Mouse (Mus musculus): ENCODE results near the gene Zfyve9.
"Not testable (repeated sequence)": the region's sequence is repeated elsewhere in the genome, so short reads cannot be mapped to it uniquely, and the experiment has no call there.

GRCm38 (mm10) chr4:108687098-108687497 lies 93.5 kb downstream of the Zfyve9 start:
- TF ChIP-seq CTCF (IDR thresholded peaks at IDR 0.05; ENCODE audit: extremely low read depth, insufficient read length, insufficient replicate concordance, low read depth, low read length); POLR2A (IDR thresholded peaks at IDR 0.05; ENCODE audit: low read depth, low read length): not testable (repeated sequence)
